Mouse (Mus musculus) megakaryocyte-erythroid progenitor cell, adult 5-6 weeks (primary cell): ENCODE data around the gene Gm20908. TPM values are rescaled to one million over a fixed set of nuclear protein-coding genes. Genes with fewer than 3 reads are reported as not detected.
"Not testable (repeated sequence)": the region's sequence is repeated elsewhere in the genome, so short reads cannot be mapped to it uniquely, and the experiment has no call there.

Source experiments
- ATAC-seq: replicated peaks from 2 replicates; pipeline ENCODE4 v1.8.0; 2016; ENCODE audit warnings: mild to moderate bottlenecking, inconsistent platforms; ENCODE audit not compliant: severe bottlenecking, poor library complexity, low FRiP score, low TSS enrichment
- total RNA-seq, 2 experiments: library from RNA; stranded (forward) in 1 of 2; stranded (reverse) in 1 of 2; fragments of 200-1000, 215-1000 nt in 1 of 2; fragments of >200 nt in 1 of 2; fragmentation: Nextera tagmentation in 1 of 2; gene quantifications; 2 replicates each; pipeline ENCODE4 v1.2.3; 2014 to 2017

Gm20908 gene
- total RNA-seq (2014; fragmentation: Nextera tagmentation) (not detected in 2 replicates), total RNA-seq (2017) (not detected in 2 replicates)

DNA sequence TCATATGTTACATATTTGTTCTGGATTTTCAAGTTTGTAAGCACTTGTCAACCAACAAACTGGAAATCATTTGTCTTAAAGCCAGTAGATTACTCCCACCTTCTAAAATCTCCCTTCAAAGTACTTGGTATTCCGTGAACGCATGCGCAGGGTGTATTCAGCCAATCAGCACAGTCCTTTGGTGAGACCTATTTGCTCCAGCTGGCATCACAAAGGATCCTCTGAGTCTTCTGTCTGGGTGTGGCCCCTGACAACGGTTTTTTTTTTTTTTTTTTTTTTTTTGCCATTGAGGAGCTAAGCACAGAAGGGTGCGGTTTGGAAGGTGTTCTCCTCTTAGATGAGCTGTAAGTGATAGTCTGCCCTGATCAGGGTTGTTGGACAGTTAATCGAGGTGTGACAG is at the start of gene Gm20908:
Gene Gm20908, plus strand, starts transcription at position 301 of the 400 bp plus-strand sequence.
- ATAC-seq: not testable (repeated sequence)
